ENCODE assay signal across 19 mouse cellular contexts in the genomic region with DNA sequence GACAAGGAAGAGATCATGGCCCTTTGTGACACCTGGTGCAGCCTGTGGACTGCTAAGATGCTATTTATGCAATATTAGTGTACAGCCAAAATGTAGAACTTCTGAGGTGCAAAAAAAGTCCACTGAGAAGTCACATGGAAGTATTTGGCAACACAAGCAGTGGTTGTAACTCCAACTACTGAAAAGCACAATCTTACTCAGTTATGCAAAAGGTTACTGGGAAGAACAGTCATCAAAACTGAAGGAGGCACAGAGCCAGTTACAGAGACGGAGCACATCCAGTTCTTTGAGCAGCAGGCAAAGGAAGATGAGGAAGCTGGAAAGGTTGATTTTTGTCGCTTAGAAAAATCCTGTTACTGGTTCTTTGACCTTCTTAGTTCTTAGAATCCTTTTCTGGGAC.
DNase-seq lines count a peak whose midpoint lies in the region; ATAC-seq and TF ChIP-seq lines count a peak whose summit lies in the region.
"Had no signal": no experiment of that assay in that cellular context is flagged by ENCODE, and none has a peak within 500 bp of the region (broad histone marks: within the 10 kb centered on the region; RNA-seq: fewer than 3 reads in every experiment).

No protein-coding gene starts in this region.

- no peaks in the 10 kb centered on the region for H3K36me3 ChIP-seq in kidney, embryonic 14.5 days (ENCODE audit: control insufficient read depth, insufficient read depth, low read length)
- H3K36me3 ChIP-seq: forebrain, embryonic 15.5 days; G1E; heart, embryonic 10.5 days; hindbrain, embryonic 13.5 days; midbrain, embryonic 12.5 days; neural tube, embryonic 12.5 days had no signal

- H3K9me3 ChIP-seq in kidney, embryonic 14.5 days (ENCODE audit: control insufficient read depth, low read length), result no peaks in the 10 kb centered on the region
- H3K9me3 ChIP-seq: forebrain, embryonic 15.5 days; heart, embryonic 10.5 days; hindbrain, embryonic 13.5 days; midbrain, embryonic 12.5 days; neural tube, embryonic 12.5 days had no signal

- ATAC-seq in kidney, embryonic 14.5 days (ENCODE audit: low FRiP score, low TSS enrichment), result no peak
- ATAC-seq in megakaryocyte progenitor cell, adult 5-6 weeks (replicated peaks; ENCODE audit: poor library complexity), result peak; percentile 58
- ATAC-seq: forebrain, embryonic 15.5 days had no signal

- DNase-seq in gastrocnemius, adult 2 months, result no peak
- no peak for DNase-seq in gastrocnemius, adult 8-10 months (ENCODE audit: low spot score in 2 of 2)
- DNase-seq in kidney, adult 9 months, result peak; percentile 74
- DNase-seq in lung, postnatal 36 days, result peak; percentile 65
- no peak for DNase-seq in lung, postnatal 10 days
- no peak for DNase-seq in right cerebral cortex, postnatal 4 days
- DNase-seq: cerebellum, adult 9-10 months; heart, postnatal 14 days; lung, postnatal 14 days; thymus, postnatal 25 days had no signal

- no peak for TF ChIP-seq CTCF in gastrocnemius, adult 2 months (IDR thresholded peaks at IDR 0.05)

- intact Hi-C loops in gastrocnemius, adult 2 months (cut with DNase I), result no loop called here

- H3K27ac ChIP-seq in gastrocnemius, adult 2 months, result peak overlapping the region; percentile 58
- no peak overlapping the region for H3K27ac ChIP-seq in kidney, embryonic 14.5 days (ENCODE audit: low read depth, low read length)
- H3K27ac ChIP-seq: forebrain, embryonic 15.5 days; heart, embryonic 10.5 days; hindbrain, embryonic 13.5 days; liver, embryonic 14.5 days; midbrain, embryonic 12.5 days; neural tube, embryonic 12.5 days had no signal

- no peak overlapping the region for H3K4me2 ChIP-seq in kidney, embryonic 14.5 days (replicated peaks; ENCODE audit: low read depth, low read length)
- H3K4me2 ChIP-seq: forebrain, embryonic 15.5 days; hindbrain, embryonic 13.5 days; midbrain, embryonic 12.5 days; neural tube, embryonic 12.5 days had no signal

- no peak overlapping the region for H3K4me3 ChIP-seq in gastrocnemius, adult 2 months
- H3K4me3 ChIP-seq in kidney, embryonic 14.5 days (ENCODE audit: low read length), result no peak overlapping the region
- H3K4me3 ChIP-seq: forebrain, embryonic 15.5 days; heart, embryonic 10.5 days; hindbrain, embryonic 13.5 days; midbrain, embryonic 12.5 days; neural tube, embryonic 12.5 days had no signal

- 0 out of 2 replicates have a peak, but pooled peaks cover 3% of the 10 kb centered on the region for H3K4me1 ChIP-seq in kidney, embryonic 14.5 days (ENCODE audit: control insufficient read depth, insufficient read depth, low read length)
- H3K4me1 ChIP-seq: forebrain, embryonic 15.5 days; hindbrain, embryonic 13.5 days; midbrain, embryonic 12.5 days; neural tube, embryonic 12.5 days had no signal

- H3K27me3 ChIP-seq in kidney, embryonic 14.5 days (ENCODE audit: control insufficient read depth, insufficient read depth, low read length), result no peaks in the 10 kb centered on the region
- H3K27me3 ChIP-seq: forebrain, embryonic 15.5 days; hindbrain, embryonic 13.5 days; midbrain, embryonic 12.5 days; neural tube, embryonic 12.5 days had no signal

- no peak overlapping the region for H3K9ac ChIP-seq in kidney, embryonic 14.5 days (ENCODE audit: low read depth, low read length)
- H3K9ac ChIP-seq: forebrain, embryonic 15.5 days; hindbrain, embryonic 13.5 days; liver, embryonic 14.5 days; midbrain, embryonic 12.5 days; neural tube, embryonic 12.5 days had no signal

- 83% methylated on average over 2 of the region's 2 CpGs for WGBS in kidney, embryonic 14.5 days

Comparison
In these comparisons a context has a peak if more than half of its experiments do, and no peak if none do; other contexts are left out.
1. DNase-seq: peak in kidney, adult 9 months (single experiment) and lung, postnatal 36 days (single experiment); none in gastrocnemius, adult 2 months (single experiment), gastrocnemius, adult 8-10 months (0 of 2), lung, postnatal 10 days (single experiment) and right cerebral cortex, postnatal 4 days (single experiment).